Mouse (Mus musculus) gastrocnemius, postnatal 4 days (tissue): Measurements from ENCODE around the gene Syde2. TPM values are rescaled to one million over a fixed set of nuclear protein-coding genes. Genes with fewer than 3 reads are reported as not detected.

Experiments
- DNase-seq, 2 experiments: peaks; one replicate each; pipeline ENCODE4 v3.0.0; 2021 to 2022; ENCODE audit warnings: low spot score in 2 of 2, mixed read lengths in 2 of 2
- total RNA-seq, 2 experiments: library from RNA; stranded (reverse); gene quantifications; 2 replicates each; pipeline ENCODE4 v1.2.3; 2021

Syde2 gene
- total RNA-seq, 2 experiments from 2014 or later, result 4.8 to 5.0 TPM

DNA sequence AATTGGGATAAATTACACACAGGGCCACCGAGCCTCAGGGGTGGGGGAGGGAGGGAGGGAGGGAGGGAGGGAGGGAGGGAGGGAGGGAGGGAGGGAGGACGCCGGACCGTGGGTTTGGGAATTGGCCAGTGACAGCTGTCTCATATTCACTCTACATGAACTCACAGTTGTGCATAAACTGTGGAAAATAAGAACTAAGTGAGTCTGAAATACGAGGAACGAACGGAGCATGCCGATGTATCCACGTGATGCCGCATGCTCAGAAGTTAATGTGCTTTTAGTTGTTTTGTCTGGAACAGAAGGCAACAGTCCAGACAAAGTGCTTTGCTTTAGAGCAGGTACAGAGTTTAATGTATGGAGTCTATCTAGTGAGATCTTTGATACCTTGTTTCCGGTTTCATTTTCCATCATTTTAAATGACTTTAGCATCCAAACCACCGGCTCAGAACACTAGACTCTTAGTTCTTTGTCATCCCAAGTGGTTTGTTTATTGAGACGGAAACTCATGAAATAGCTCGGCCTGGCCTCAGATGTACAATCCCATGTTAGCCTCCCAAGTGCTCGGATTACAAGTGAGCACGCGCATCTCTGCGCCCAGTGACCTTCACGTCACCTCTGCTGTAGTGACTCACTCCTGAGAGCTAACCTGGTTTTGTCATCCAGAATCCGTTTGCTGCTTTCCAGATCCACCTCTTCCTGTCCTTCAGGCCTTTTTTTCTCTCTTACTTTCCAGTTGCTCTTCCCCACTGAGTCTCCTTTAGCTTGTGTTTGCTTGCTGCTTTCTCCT is 22.4 kb downstream of the Syde2 start:
- peak in 1 of 2 experiments; percentile 38 for DNase-seq

DNA sequence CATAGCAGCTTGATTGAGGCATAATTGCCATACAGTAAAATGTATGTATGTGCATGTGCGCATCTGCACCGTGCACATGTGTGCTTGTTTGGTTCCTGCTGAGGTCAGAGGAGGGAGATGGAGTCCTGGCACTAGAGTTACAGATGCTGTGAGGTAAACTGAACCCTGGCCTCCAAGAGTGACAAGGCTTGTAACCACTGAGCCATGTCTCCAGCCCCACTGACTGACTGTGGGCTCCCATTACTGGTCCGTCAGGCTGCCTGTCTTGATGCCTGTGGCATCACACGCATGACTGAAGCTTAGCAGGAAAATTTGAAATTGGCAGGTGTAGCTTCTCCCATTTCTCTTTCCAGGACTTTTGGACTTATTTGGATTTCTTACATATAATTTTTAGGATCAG is 23.1 kb downstream of the Syde2 start:
- DNase-seq, result no peak

DNA sequence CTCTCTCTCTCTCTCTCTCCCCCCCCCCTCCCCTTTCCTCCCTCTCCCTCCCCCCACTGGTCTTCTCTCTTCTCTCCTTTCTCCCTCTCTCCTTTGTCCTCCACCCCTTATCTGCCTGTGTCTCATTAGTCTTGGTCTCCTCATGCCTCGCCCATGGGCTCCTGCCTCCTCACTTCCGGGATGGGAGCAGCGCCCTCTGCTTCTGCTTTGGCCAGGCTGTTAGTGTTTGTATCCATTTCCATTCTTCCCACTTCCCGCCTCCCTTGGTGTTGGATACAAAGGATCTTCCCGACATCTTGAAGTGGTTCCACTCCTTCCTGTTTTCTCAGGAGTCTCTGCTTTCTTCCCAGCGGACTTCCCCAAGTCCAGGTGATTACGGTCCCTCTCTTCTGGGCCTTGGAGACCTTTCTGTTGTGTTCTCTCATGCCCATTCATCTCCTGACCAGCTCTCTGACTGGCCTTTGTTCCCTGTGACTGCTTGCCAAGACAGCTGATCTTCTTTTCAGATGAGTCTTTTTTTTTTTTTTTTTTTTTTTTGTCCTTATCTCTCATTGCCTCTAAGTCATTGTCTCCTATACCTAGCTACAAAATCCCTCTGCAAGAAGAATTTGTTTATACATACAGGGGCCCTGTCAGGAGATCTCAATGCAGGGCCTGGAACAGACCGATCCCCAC is 24.0 kb downstream of the Syde2 start:
- DNase-seq, result no peak

DNA sequence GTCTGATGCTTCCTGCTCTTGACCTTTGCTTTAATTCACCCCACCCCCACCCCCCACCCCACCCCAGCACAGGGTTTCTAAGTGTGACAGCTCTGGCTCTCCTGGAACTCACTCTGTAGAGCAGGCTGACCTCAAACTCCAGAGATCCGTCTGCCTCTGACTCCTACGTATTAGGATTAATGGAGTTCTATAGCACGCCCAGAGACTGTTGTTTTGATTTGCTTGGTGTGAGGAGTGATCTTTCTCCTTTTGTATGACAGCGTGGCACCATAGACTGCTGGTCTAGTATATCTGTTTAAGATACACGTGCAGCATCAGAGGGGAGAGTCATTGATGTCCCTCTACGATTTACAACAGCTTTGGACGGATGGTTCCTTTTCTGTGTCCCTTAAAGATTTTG is 25.8 kb downstream of the Syde2 start:
- no peak for DNase-seq

DNA sequence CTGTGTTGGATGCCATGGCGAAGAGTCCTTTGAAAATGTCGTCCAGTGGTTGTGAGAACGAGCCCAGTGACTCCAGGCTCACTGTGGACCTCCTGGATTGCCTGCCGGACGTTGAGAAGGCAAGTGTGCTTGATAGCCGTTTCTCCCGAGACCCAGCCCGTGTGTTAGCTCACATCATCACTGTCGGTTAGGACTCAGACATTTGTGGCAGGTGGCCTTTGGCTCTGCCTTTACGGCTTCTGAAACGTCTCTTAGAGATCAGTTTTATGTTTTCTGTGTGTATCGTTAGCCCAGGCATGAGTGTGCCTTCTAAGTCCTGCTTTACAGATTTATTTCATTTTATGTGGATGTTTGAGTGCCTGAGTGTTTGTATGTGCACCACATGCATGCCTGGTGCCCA is 26.7 kb downstream of the Syde2 start:
- DNase-seq, result no peak

DNA sequence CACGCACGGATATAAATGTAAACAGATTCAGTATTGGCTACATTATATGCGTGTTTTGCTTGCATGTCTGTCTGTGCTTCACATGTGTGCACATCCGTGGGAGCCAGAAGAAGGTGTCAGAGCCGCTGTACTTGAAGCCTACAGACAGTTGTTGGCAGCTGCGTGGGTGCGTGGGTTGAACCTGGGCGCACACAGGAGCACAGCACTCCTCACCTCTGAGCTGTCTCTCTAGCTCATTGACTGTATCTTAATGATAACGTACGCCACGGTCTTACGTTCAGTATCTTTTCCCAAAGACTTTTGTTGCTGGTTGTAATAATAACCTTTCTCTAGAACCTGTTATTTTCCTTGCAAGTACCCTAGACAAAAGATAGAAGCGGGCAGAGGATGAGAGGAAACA is 29.3 kb downstream of the Syde2 start:
- no peak for DNase-seq

DNA sequence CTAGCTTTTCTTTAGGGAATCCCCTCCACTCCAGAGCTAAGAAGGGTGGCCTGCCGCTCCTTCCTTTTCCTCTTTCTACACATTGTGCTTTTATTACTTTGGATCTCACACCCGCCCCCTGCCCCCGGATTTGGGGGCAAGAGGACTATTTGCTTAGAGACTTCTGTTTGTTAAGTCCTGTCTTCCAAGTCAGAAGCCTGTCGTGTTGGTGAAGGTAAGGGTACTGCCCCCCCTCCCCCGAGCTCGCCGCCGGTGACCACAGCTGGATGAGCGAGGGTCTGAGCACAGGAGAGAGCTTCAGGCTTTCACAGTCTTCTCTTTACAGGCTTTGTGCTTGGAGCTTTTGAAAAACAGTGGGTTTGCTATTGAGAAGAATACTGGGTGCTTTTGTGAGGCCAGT is 29.9 kb downstream of the Syde2 start:
- no peak for DNase-seq

DNA sequence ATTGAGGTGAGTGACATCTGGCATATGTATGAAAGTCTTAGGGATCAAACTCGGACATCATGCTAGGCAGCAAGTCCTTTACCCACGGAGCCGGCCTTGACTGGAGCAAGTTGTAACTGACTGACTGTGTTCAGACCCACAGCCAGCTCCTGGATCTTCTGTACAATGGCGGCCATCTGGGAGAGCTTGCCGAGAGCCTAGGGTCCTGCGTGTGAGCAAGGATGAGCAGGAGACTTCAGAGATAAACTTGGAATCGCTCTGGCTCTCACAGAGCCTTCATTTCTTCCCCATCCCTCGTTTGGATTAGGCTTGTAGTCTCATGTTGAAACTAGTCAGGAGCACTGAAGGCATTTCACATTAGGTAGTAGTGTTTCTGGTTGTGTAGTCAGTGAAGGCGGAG is 34.6 kb downstream of the Syde2 start:
- no peak for DNase-seq

DNA sequence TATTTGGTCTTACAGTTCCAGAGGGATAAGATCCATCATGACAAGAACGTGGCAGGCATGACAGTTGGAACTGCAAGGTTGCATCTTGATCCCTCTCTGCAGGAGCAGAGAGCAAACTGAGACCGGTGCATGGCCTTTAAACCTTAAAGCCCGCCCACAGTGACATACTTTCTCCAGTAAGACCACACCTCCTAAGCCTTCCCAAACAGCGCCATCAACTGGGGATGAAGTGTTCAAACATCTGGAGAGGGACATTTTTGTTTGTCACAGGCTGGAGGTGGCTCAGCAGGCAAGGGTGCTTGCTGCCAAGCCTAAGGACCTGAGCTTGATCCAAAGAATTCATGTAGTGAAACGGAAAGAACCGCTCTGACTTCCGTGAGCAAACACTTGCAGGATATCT is 37.1 kb downstream of the Syde2 start:
- no peak for DNase-seq

DNA sequence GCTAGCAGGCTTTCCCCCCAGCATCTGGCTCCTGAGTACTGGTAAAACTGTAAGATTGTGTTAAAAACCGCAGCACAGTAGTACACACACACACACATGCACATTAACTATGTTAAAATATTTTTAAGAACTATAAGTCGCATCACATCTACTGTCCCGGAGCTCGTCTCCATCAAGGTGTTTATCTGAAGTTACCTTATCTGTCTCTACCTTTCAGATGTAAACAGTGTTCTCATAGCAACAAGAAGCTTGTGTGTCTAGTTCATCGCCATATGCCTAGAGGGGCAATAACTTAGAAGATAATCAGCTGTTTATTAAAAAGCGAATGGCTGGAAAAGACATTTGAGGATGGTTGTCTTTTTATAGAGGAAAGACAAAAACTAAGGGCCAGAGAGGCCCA is 37.8 kb downstream of the Syde2 start:
- DNase-seq, result no peak

DNA sequence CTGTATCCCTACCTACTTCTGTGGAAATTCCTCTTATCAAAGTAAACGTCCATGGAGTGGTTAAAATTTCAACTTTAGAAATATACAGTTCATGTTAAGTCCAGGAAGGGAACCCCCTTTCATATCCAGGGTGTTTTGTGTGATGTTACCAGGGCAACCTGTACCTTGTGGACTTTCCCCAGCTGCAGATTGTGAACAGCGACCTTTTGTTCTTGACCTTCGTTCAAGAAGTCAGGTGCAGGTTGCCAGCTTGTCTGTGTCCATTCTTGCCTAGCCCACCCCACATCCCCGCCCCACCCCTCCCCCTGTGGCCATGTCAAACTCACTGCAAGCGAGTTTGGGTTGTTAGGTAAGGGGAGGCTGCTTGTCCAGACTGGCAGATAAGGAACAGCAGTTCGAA is 39.4 kb downstream of the Syde2 start:
- DNase-seq, result no peak

DNA sequence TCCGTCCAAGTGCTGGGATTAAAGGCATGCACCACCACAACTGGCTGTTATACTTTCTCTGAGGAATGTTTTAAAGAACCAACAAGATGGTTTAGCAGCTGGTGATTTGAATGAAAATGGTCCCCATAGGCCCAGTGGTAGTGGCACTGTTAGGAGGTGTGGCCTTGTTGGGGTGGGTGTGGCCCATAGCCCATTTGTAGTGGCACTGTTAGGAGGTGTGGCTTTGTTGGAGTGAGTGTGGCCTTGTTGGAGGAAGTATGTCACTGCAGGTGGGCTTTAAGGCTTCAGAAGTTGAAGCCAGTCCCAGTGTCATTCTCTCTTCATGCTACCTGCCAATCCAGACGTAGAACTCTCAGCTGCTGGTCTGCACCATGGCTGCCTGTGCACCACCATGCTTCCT is 40.7 kb downstream of the Syde2 start:
- no peak for DNase-seq

DNA sequence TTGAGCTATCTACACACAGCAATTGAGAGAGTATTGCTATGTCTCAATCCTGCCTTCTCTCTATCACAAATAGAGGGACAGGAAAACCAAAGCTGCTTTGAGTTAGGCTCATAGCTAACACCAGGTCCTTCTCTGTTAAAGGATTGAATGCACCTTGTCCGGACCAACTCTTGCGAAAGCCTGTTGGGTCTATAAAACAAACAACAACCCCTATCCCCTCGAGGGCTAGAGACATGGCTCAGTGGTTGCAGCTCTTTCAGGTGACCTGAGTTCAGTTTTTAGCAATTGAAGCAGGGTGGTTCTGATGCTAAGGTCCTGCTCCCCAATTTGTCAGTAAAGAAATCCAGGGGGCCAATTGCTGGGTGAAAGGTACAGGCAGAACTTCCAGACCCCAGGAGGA is 41.6 kb downstream of the Syde2 start:
- DNase-seq, result no peak

DNA sequence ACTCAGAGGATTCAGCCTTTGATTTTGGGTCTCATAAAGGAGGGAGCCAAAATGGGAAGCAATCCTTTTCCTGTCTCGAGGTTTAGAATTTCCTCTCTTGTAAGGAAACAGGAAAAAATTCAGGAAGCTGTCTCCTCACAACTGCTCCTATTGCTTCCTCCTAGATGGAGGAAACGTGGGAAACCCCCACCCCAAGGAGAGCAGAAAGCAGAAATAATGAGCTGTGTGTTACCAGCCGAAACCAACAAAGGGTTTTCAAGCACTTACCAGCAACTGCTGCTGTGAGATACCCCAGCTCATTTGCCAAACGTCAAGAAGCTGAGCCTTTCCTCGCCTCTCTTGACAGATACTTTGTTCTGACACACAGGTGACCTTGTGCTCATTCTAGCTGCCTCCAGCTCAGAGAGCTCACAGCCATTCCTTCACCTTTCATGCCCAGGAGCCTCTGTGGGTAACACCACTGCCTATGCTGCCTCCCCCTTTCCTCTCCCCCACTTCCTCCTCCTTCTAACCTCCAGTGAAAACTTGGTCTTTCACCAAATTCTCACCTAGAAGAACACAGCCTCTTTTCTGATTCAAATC is 42.7 kb downstream of the Syde2 start:
- DNase-seq, result no peak

DNA sequence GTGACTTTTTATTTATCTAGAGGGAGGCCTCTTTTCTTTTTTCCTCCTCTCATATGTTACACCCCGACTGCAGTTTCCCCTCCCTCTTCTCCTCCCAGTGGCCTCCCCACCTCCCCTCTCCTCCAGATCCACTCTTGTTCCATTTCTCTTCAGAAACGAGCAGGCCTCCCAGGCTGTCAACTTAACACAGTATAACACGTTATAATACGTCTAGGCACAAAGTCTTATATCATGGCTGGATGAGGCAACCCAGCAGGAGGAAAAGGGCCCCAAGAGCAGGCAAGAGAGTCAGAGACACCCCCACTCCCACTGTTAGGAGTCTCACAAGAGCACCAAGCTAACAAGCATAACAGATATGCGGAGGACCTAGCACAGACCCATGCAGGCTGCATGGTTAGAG is 45.3 kb downstream of the Syde2 start:
- no peak for DNase-seq

DNA sequence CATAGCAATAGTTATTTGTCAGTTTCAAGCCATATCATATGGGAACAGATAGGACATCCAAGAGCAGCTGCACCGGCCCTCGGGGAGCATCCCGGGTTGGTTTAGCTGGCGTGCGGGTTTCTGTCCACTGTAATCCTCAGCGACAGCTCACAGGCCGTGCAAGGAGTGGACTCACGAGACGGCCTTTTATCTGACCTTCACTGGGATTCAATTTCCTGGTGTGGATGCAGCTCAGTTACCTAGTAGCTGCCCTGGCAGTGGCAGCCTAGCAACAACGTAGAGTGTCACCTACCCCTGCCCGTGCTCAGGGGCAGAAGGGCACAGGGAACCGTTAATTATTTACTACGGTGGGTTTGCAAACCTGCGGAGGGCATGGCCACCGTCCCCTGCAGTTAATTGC is 50.2 kb downstream of the Syde2 start:
- DNase-seq, result no peak

DNA sequence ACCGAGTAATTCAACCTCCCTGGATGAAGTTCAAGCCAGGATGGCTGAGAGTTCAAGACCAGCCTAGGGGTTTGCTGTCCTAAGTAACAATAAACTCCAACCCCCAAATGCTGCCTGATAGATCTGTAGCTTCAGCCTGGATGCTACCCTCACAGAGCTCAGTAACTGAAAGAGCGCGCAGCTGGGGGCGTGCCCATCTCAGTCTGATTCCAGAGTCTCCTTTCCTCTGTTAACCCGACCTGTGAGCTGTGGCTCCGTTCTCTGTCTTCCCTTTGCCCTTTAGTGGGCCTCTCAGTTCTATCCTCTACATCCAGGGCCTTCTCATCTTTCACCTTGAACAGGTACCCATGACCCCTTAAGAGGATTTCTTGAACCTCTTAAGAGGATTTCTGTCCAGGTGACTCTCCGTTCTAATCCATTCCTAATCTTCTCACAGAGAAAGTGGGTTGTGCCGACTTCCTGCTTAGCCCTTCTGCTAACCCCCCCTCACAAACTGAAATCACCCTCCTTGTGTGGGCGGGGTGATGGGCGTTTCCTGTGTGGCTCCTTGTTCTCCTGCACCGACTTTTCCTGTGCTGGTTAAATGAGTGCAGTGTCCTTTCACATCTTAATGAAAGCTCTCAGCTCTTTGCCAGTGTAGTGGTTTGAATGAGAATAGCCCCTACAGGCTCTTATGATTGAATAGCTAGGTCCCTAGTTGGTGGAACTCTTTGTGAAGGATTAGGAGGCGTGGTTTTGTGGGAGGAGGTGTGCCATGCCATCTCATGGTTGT is 51.6 kb downstream of the Syde2 start:
- no peak for DNase-seq

DNA sequence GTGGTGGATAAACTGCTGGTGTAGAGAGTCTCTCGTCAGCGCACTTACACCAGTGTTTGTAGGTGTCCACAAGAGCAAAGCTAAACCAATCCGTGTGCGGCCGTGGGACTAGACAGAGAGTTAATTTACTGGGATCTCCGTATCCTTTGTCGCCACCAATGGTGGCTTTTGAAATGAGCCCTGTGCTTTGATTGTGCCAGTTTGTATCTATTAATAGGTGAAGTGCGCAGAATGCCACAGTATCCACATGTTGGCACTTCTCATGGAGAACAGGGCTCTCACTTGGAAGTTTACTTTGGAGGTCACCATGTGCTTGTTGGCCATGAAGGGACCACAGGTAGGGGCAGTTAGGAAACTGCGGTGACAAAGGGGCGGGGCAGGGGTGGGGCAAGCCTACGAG is 53.7 kb downstream of the Syde2 start:
- no peak for DNase-seq

DNA sequence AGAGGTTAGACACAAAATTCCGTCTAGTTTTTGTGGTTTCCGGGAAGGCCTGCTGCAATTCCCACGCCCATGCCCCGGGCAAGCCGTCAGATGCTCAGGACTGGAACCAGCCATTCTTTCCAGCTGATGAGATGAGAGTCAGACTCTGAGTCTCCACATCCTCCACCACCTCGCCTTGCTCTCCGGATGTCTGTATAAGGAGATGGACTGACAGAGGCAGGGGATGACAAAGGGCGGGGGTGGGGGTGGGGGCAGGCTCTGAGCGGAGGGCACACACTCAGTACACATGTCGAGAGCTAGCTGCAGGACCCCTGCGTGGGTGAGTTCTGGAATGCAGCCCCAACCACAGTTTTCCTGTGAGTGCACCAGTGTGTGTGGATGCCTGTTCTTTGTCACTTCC is 57.3 kb downstream of the Syde2 start:
- peak in 1 of 2 experiments; percentile 25 for DNase-seq

DNA sequence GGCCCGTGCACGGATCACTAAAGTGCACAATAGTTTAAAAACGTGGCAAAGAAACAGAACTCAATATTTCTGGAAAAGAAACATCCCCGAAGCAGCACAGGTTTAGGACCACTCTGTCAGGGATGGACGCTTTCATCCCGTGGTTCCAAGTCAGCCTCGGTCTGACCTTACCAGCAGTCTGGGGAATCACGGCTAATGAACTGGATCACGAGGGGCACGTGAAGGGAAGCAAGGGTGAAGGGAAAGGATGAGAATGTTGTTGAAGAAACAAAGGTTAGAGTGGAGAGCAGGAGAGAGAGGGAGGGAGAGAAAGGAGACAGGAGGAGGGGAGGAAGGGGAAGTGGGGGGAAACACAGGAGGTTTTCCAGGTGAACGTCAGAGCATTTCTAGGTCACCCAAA is 58.4 kb downstream of the Syde2 start:
- DNase-seq, result no peak

DNA sequence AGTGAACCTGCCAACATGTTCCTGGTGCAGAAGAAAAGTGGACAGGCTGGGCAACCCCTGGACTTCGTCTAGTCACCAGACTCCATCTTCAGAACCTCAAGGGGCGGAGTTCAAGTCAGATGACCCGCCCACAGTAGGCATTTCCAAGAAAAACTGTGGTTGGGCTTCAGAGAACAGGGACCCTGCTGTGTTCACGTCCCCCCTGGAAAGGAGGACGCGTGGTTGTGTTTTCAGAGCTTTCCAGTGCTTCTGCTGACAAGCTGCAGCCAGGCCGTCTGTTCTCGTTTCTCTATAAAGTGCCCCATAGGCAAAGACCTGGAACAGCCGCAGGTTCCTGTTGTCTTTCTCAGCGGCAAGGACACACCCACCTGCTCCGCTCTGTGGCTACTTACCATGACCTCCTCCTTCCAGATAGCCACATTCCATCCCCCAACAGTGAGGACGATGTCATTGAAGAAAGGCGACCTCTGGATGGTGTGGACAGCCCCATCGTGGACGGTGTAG is 60.1 kb downstream of the Syde2 start:
- peak in 1 of 2 experiments; percentile 42 for DNase-seq

DNA sequence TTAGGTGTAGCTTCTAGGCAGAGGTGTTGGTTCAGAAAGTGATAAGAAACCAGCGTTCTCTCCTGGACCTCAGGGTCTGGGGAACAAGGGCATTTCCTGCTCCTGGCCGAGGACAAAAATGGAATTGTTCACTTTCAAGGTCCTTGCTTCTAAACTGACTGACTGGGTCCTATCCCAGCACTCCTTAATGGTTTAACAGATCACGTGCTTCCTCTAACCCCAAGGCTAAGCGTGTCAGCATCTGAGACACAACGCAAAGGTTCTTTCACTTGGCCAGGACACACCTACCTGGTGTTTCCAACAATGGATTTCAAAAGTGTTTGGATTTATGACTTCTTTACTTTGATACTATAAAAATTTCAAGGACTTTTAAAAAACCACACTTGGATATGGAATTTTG is 62.3 kb downstream of the Syde2 start:
- no peak for DNase-seq
